Mouse (Mus musculus) CD8-positive naive resting alpha-beta T cell, adult 2 months (primary cell): ENCODE data around the gene Rbm38.

Experiments
- DNase-seq, 2 experiments: peaks; one replicate each; pipeline ENCODE4 v3.0.0; 2022; ENCODE audit warnings: low read depth in 2 of 2, low spot score in 2 of 2

Gene Rbm38

GRCm38 (mm10) chr2:173056882-173057315 is 36.6 kb downstream of the Rbm38 start:
- DNase-seq = no peak

DNA sequence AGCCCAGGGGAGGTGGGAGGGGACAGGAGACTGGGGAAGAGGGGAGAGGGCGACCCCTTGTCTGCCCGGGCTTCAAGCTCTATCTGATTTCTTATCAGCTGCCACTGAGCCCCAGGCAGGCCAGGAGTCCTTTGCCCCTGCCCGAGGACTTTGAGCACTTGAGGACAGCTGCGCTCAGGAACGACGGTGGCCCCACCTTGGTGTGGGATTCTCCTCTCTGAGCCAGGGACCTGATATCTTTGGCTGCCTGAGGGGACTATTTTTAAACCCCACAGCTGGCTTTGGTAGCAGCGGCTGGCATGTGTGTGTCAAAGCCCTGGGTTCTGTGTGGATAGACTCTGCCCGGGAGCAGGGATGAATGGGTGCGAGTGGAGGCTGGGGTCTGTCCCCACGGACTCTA is 37.3 kb downstream of the Rbm38 start:
- no peak for DNase-seq

GRCm38 (mm10) chr2:173058263-173058662 is 38.0 kb downstream of the Rbm38 start:
- DNase-seq = no peak

DNA sequence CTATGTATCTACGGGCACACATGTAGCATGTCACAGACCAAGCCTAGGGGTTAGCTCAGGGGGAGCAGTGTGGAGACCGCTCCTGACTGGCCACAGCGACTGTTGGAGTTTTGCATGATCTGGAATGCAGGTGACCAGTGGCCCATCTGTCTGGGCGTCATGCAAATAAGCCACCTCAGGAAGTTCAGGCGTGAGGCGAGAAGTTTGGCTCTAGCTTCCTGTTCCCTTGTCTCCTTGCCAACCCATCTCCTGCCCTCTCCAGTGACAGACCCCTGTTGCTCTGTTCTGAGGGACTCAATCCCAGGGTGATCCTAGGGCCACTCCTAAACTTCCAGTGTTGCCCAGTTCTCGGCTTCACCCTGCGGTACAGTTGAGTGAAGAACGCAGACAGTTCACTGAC is 40.2 kb downstream of the Rbm38 start:
- DNase-seq = no peak

DNA sequence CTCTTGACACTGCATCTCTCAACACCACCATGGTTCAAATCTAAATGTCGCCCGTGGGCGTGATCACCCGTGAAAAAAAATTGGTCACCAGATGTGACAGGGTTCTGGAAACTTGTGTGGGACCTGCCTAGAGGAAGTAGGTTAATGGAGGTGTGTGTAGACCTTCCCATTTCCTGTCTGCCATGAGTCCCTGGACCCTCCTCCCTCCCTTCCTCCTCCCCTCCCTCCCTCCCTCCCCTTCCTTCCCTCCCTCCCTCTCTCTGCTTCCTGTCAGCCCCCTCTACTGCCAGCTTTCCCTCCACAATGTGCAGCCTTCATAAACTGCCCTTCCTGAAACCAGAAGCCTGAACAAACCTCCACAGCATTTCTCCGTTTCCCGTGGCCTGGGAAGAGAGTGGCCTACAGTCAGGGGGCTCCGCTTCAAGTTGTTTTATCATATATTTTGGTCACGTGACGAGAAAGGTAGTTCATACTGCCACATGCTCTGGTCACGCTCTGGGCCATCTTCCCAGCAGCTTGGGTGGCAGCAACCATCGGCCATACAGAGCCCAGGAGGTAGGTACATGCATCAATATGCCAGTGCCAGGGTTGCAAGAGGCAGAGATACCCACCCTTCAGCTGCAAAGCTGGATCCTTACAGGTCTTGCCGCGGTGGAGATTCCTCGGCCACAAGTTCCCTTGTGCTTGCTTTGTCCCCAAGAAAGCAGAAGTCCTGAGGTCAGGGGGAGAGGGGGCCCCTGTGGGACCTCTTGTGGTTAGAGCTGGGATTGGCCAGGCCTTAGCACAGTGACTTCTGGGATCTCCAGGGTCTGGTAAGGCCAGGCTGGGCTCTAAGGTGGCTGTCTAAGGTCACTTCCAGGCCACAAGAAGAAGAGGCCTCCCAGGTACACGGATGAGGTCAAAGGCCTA is 41.4 kb downstream of the Rbm38 start:
- DNase-seq = no peak

- DNase-seq = no peak
Measured at GRCm38 (mm10) chr2:173063219-173063618, 42.9 kb downstream of the Rbm38 start.

DNA sequence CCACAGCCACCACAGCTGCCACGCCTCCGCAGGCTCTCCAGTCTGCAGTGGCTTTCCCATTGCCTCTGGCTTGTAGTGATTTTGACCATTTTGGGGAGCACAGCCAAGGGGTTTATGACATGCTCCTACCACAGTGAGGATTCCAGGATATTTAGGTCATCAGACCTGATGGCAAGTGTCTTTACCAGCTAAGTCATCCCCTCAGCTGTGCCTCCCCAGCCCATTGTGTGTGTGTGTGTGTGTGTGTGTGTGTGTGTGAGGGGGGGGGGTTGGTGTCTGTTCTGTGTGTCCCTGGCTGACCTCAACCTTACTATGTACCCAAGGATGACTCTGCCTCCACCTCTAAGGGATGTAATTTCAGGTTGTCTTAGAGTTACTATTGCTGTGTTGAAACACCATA is 44.6 kb downstream of the Rbm38 start:
- DNase-seq = no peak

- DNase-seq = no peak
Measured at GRCm38 (mm10) chr2:173072948-173073347, 52.6 kb downstream of the Rbm38 start.

- no peak for DNase-seq
Measured at GRCm38 (mm10) chr2:173073666-173074065, 53.4 kb downstream of the Rbm38 start.

DNA sequence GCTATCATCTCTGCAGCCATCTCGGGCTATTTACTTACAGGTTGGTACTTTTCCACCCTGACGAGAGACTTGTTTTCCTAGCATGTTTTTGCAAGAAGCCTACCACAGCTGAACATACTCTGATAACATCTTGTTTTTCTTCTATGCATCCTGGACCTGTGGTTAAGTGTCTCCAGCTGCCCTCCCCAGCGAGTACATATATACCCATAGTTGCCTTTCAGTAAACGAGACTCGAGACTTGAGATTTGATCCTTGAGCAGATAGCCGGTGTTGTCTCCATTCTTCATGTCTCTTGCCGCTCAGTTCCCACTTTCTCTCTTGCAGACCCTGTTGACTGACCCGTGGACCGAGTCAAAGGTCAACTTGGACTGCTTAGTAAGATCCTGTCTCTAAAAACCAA is 56.6 kb downstream of the Rbm38 start:
- DNase-seq = no peak

GRCm38 (mm10) chr2:173079766-173080549 is 59.7 kb downstream of the Rbm38 start:
- no peak for DNase-seq

- DNase-seq = peak; percentile 63 to 74
Measured at GRCm38 (mm10) chr2:173080785-173081241, 60.5 kb downstream of the Rbm38 start.

- peak in 1 of 2 experiments; percentile 45 for DNase-seq
Measured at GRCm38 (mm10) chr2:173082706-173083105, 62.4 kb downstream of the Rbm38 start.

DNA sequence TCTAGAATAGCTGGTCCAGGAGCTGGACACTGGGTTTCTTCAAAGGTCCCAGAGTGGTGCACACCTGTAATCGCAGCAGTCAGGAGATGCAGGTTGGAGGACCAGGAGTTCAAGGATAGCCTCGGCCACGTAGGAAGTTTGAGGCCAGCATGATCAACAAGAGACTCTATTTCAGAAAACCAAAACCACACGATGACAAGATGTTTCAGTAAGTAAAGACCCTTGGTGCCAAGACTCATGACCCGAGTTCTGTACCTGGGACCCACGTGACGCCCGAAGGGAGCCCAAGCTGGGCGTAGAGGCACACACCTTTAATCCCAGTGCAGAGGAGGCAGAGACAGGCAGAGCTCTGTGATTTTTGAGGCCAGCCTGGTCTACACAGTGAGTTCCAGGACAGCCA is 62.8 kb downstream of the Rbm38 start:
- peak in 1 of 2 experiments; percentile 39 for DNase-seq

DNA sequence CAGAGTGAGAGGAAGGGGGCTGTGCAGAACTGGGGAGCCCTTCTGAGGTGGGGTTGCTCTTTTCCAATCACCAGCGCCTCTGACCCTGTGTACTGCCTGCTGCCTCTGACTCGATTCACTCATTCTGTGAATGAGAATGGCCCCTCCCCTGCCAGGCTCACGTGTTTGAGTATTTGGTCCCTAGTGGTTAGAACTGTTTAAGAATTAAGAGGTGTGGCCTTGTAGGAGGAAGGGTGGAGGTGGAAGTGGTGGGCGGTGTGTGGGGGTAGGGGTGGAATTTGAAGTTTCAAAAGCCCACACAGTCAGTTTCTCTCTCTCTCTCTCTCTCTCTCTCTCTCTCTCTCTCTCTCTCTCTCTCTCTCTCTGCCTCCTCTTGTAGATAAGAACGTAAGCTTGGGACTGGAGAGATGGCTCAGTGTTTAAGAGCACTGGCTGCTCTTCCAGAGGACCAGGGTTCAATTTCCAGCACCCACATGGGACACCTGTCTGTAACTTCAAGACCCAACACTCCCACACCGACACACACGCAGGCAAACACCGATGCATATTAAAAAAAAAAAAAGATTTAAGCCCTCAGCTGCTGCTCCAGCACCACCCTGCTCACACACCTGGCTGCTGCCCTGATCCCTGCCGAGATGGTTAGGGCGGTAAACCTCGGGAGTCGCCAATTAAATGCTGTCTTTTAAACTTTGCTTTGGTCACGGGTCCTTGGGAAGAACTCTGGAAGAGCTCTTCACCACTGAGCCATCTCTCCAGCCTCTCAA is 63.6 kb downstream of the Rbm38 start:
- peak; percentile 82 to 87 for DNase-seq
